Mouse (Mus musculus) gonadal fat pad, adult 2 months (tissue): ENCODE measurements around the gene Vmn2r43. TPM values are rescaled to one million over a fixed set of nuclear protein-coding genes. Genes with fewer than 3 reads are reported as not detected.
"Not testable (repeated sequence)": the region's sequence is repeated elsewhere in the genome, so short reads cannot be mapped to it uniquely, and the experiment has no call there.

Experiments
- DNase-seq: peaks from one replicate; pipeline ENCODE4 v3.0.0-alpha.2; 2012; ENCODE audit warnings: low read depth
- polyA plus RNA-seq: library from polyadenylated mRNA; depleted of rRNA; stranded (reverse); fragments of >200 nt; gene quantifications from 2 replicates; pipeline ENCODE4 v1.2.3, GENCODE M21; 2012; rRNA removed

The Vmn2r43 gene
- polyA plus RNA-seq, result not detected in 2 replicates

GRCm38 (mm10) chr7:8260499-8260898 lies at the start of gene Vmn2r43:
TSS of gene Vmn2r43 (minus strand) at chr7:8260599.
- not testable (repeated sequence) for DNase-seq

- not testable (repeated sequence) for DNase-seq
These were observed 60.2 kb downstream of the Vmn2r43 start, which contains the start of gene Vmn2r42 for GRCm38 (mm10) chr7:8200220-8200619. TSS of gene Vmn2r42 (minus strand) at chr7:8200320.

Other genes starting within 250 kb of the Vmn2r43 start
- not detected in 2 replicates for gene Vmn2r41, start 98.9 kb downstream of the Vmn2r43 start, polyA plus RNA-seq
- not detected in 2 replicates for gene Vmn2r42, start 60.3 kb downstream of the Vmn2r43 start, polyA plus RNA-seq
- gene Vmn2r44, start 122.7 kb upstream of the Vmn2r43 start, polyA plus RNA-seq, result not detected in 2 replicates
- gene Vmn2r45, start 228.5 kb upstream of the Vmn2r43 start, polyA plus RNA-seq, result not detected in 2 replicates